Mouse (Mus musculus) liver, postnatal 0 days (tissue): ENCODE measurements around the gene Zbtb43.

Experiments
- CTCF ChIP-seq: sonication (generic); IDR thresholded peaks from 2 replicates; pipeline ENCODE4 v1.5.1; 2016; ENCODE audit warnings: antibody characterized with exemption, low read depth
- EP300 ChIP-seq: IDR thresholded peaks from 2 replicates; pipeline ENCODE4 v1.6.1; 2016; ENCODE audit warnings: antibody characterized with exemption, low read depth, mild to moderate bottlenecking

DNA sequence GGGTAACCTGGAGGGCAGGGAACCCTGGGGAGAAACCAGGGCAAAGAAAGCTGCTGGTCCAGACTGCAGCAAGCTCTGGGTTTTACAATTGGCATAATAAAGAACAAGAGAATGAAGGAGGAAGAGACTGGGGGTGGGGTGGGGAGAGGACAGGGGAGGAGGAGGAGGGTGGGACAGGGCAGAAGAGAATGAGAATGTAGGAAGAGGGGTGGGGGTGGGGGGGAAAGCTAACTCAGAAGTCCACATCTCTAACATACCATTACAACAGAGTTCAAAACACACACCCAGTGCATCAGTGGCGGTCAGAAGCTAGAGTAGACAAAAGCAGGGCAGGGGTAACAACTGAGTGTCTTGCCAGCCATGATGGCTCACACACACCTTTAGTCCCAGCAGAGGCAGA is 7.3 kb downstream of the Zbtb43 start:
- TF ChIP-seq CTCF (no peak), EP300 (no peak)
